In the genomic region with DNA sequence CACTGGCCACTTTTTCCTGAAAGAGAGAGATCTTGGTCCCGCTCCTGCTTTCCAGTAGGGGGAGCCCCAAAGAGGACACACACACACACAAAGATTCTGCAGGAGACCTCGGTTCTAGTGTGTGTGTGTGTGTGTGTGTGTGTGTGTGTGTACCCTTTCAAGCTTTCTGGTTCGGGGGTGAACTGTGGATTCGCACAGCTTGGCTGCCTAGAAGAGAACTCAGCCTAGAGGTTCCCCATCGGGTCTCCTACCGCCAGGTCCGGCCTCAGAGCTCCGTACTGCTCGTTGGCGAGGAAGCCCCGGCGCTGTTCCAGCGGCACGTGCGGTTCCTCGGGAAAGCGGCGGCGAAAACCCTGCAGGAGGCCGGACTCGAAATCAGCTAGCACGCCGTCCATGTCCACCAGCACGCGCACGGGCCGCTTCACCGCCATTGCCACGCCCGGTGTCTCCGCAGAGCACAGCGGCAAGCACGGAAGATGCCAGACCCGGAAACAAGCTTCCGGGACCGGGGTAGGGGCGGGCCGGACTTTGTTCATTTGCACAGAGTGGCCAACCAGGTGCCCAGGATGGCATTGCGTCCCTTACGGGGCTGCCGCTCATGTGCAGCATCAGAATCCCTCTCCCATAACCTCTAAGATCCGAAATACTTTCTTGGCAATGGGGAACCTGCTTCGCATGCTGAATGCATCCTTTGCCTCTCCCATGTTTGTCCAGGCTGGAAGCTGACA, we compare ENCODE assay signal across 8 mouse cellular contexts. TPM values are rescaled to one million over a fixed set of nuclear protein-coding genes. Genes with fewer than 3 reads are reported as not detected.
DNase-seq lines count a peak whose midpoint lies in the region; ATAC-seq and TF ChIP-seq lines count a peak whose summit lies in the region.

A gene (minus strand): TSS at position 507 of the 728 bp plus-strand sequence.

- peak within 1 kb of the TSS; percentile 86 for H3K4me3 ChIP-seq in E14TG2a.4 (replicated peaks; ENCODE audit: low read length)
- peak within 1 kb of the TSS; percentile 66 for H3K4me3 ChIP-seq in forebrain, embryonic 12.5 days (replicated peaks)
- H3K4me3 ChIP-seq in heart, embryonic 16.5 days (ENCODE audit: low read length): peak within 1 kb of the TSS; percentile 72
- H3K4me3 ChIP-seq in liver, embryonic 14.5 days (ENCODE audit: insufficient read depth in 1 of 2, low read depth in 2 of 2, low read length in 2 of 2): peak within 1 kb of the TSS; percentile 58 to 72
- peak within 1 kb of the TSS; percentile 60 for H3K4me3 ChIP-seq in stomach, embryonic 15.5 days (replicated peaks)

- H3K27me3 ChIP-seq in E14TG2a.4 (ENCODE audit: insufficient read depth, low read length): peaks cover 18% of the 10 kb centered on the region
- no peaks in the 10 kb centered on the region for H3K27me3 ChIP-seq in forebrain, embryonic 12.5 days
- no peaks in the 10 kb centered on the region for H3K27me3 ChIP-seq in heart, embryonic 16.5 days (ENCODE audit: control insufficient read depth, insufficient read depth, low read length)
- no peaks in the 10 kb centered on the region for H3K27me3 ChIP-seq in liver, embryonic 14.5 days (ENCODE audit: control insufficient read depth, insufficient read depth, low read length)
- no peaks in the 10 kb centered on the region for H3K27me3 ChIP-seq in stomach, embryonic 15.5 days (replicated peaks)

- TF ChIP-seq CTCF in E14TG2a.4 (conservative IDR thresholded peaks at IDR 0.05; ENCODE audit: low read length): peak; percentile 54
- TF ChIP-seq CTCF in liver, embryonic 14.5 days (IDR thresholded peaks at IDR 0.05; ENCODE audit: low read depth): peak; percentile 90

- TF ChIP-seq EP300 in liver, embryonic 14.5 days (IDR thresholded peaks at IDR 0.05; ENCODE audit: low read depth): no peak

- peak within 1 kb of the TSS; percentile 84 for H3K27ac ChIP-seq in forebrain, embryonic 12.5 days
- peak within 1 kb of the TSS; percentile 80 for H3K27ac ChIP-seq in heart, embryonic 16.5 days (ENCODE audit: low read length)
- peak within 1 kb of the TSS; percentile 41 for H3K27ac ChIP-seq in liver, embryonic 14.5 days
- peak within 1 kb of the TSS; percentile 84 for H3K27ac ChIP-seq in stomach, embryonic 15.5 days

- DNase-seq in c-Kit-positive CD71-positive TER-119-positive erythroid progenitor cells, embryonic 14.5 days (ENCODE audit: low spot score): peak; percentile 76
- peak; percentile 87 to 91 for DNase-seq in kidney, postnatal 36 days
- DNase-seq in liver, embryonic 14.5 days (ENCODE audit: low read depth in 3 of 3, low spot score in 3 of 3): peak in 2 of 3 experiments; percentile 69 to 74
- DNase-seq in neural tube, embryonic 10.5 days (ENCODE audit: extremely low spot score, low spot score): peak; percentile 81

- WGBS in forebrain, embryonic 12.5 days: under 1% methylated on average over 43 of the region's 43 CpGs
- under 1% methylated on average over 43 of the region's 43 CpGs for WGBS in heart, embryonic 16.5 days
- under 1% methylated on average over 43 of the region's 43 CpGs for WGBS in liver, embryonic 14.5 days (ENCODE audit: insufficient replicate concordance)
- WGBS in stomach, embryonic 15.5 days: under 1% methylated on average over 43 of the region's 43 CpGs

- peak; percentile 86 for ATAC-seq in forebrain, embryonic 12.5 days (ENCODE audit: low FRiP score)
- ATAC-seq in heart, embryonic 16.5 days (replicated peaks; ENCODE audit: extremely low read depth, insufficient read depth, low FRiP score): peak; percentile 90
- ATAC-seq in liver, embryonic 14.5 days (ENCODE audit: insufficient read depth): peak; percentile 93
- ATAC-seq in stomach, embryonic 15.5 days (ENCODE audit: insufficient read depth, low FRiP score, low read depth): peak; percentile 92

- no peaks in the 10 kb centered on the region for H3K9me3 ChIP-seq in E14TG2a.4 (ENCODE audit: low read length)
- H3K9me3 ChIP-seq in forebrain, embryonic 12.5 days: no peaks in the 10 kb centered on the region
- no peaks in the 10 kb centered on the region for H3K9me3 ChIP-seq in heart, embryonic 16.5 days (replicated peaks; ENCODE audit: control insufficient read depth, low read length)
- H3K9me3 ChIP-seq in liver, embryonic 14.5 days (ENCODE audit: control insufficient read depth, low read length): no peaks in the 10 kb centered on the region
- no peaks in the 10 kb centered on the region for H3K9me3 ChIP-seq in stomach, embryonic 15.5 days

- H3K4me1 ChIP-seq in E14TG2a.4 (replicated peaks; ENCODE audit: low read depth, low read length): peaks cover 35% of the 10 kb centered on the region
- H3K4me1 ChIP-seq in forebrain, embryonic 12.5 days: peaks cover 23% of the 10 kb centered on the region
- H3K4me1 ChIP-seq in heart, embryonic 16.5 days (ENCODE audit: control insufficient read depth, insufficient read depth, low read length): peaks cover 11% of the 10 kb centered on the region
- peaks cover 13 to 14% of the 10 kb centered on the region in 2 experiments for H3K4me1 ChIP-seq in liver, embryonic 14.5 days (replicated peaks; ENCODE audit: control insufficient read depth in 2 of 2, insufficient read depth in 2 of 2, low read length in 1 of 2)
- peaks cover 15% of the 10 kb centered on the region for H3K4me1 ChIP-seq in stomach, embryonic 15.5 days

- peak within 1 kb of the TSS; percentile 78 for H3K9ac ChIP-seq in forebrain, embryonic 12.5 days
- H3K9ac ChIP-seq in heart, embryonic 16.5 days (ENCODE audit: low read length): peak within 1 kb of the TSS; percentile 80
- peak within 1 kb of the TSS; percentile 73 for H3K9ac ChIP-seq in liver, embryonic 14.5 days (replicated peaks)
- peak within 1 kb of the TSS; percentile 42 for H3K9ac ChIP-seq in stomach, embryonic 15.5 days

- H3K4me2 ChIP-seq in forebrain, embryonic 12.5 days: peak within 1 kb of the TSS; percentile 77
- H3K4me2 ChIP-seq in heart, embryonic 16.5 days (ENCODE audit: low read depth, low read length): peak within 1 kb of the TSS; percentile 74
- H3K4me2 ChIP-seq in liver, embryonic 14.5 days (ENCODE audit: low read depth): peak within 1 kb of the TSS; percentile 98
- peak within 1 kb of the TSS; percentile 88 for H3K4me2 ChIP-seq in stomach, embryonic 15.5 days

- peaks cover 37% of the 10 kb centered on the region for H3K36me3 ChIP-seq in E14TG2a.4 (ENCODE audit: insufficient read depth, low read length)
- peaks cover 16% of the 10 kb centered on the region for H3K36me3 ChIP-seq in forebrain, embryonic 12.5 days (replicated peaks)
- peaks cover 10% of the 10 kb centered on the region; the same call in 1 of the 2 replicates for H3K36me3 ChIP-seq in heart, embryonic 16.5 days (ENCODE audit: control insufficient read depth, insufficient read depth)
- H3K36me3 ChIP-seq in liver, embryonic 14.5 days (replicated peaks; ENCODE audit: control insufficient read depth, insufficient read depth, low read depth): no peaks in the 10 kb centered on the region
- 0 out of 2 replicates have a peak, but pooled peaks cover 5% of the 10 kb centered on the region for H3K36me3 ChIP-seq in stomach, embryonic 15.5 days

RNA-seq across cellular contexts. Expression of the gene that starts here (rescaled TPM):
- polyA plus RNA-seq in forebrain, embryonic 12.5 days (2016; fragmentation: Nextera tagmentation; extraction: Ambion mirVana): 72.0 and 80.3 TPM in 2 replicates
- polyA plus RNA-seq in heart, embryonic 16.5 days (2015; fragmentation: Nextera tagmentation; extraction: Ambion mirVana): 60.1 and 64.9 TPM in 2 replicates
- 27.8 and 31.9 TPM in 2 replicates for polyA plus RNA-seq in liver, embryonic 14.5 days (2012; rRNA removed)
- polyA plus RNA-seq in liver, embryonic 14.5 days (2014; fragmentation: Nextera tagmentation; extraction: Ambion mirVana): 50.7 and 50.9 TPM in 2 replicates
- polyA plus RNA-seq in stomach, embryonic 15.5 days (2015; fragmentation: Nextera tagmentation; extraction: Ambion mirVana): 115 and 123 TPM in 2 replicates

Comparison
In these comparisons a context has a peak if more than half of its experiments do, and no peak if none do; other contexts are left out.
1. Peak in every context shown above with its lines: DNase-seq, ATAC-seq, H3K4me3 ChIP-seq and H3K27ac ChIP-seq.